Mouse (Mus musculus) myocyte (in vitro differentiated cells): Measurements from ENCODE around the gene 1700123O20Rik.

ENCODE experiments used
- E2F4 ChIP-seq: IDR thresholded peaks from one replicate; pipeline ENCODE4 v1.6.1; 2011; ENCODE audit warnings: mild to moderate bottlenecking, control low read depth, moderate library complexity; ENCODE audit not compliant: insufficient read depth
- MYOD1 ChIP-seq, 3 experiments: IDR thresholded peaks; one replicate each; pipeline ENCODE4 v1.6.1; 2011; ENCODE audit warnings: control low read depth in 2 of 3, low read depth in 2 of 3, mild to moderate bottlenecking in 2 of 3, moderate library complexity in 1 of 3; ENCODE audit not compliant: insufficient read length in 2 of 3, control insufficient read depth in 1 of 3
- POLR2A ChIP-seq: IDR thresholded peaks from one replicate; pipeline ENCODE4 v1.6.1; 2011; ENCODE audit warnings: low read depth, mild to moderate bottlenecking, control low read depth, moderate library complexity; ENCODE audit not compliant: insufficient read length
- TCF12 ChIP-seq: IDR thresholded peaks from one replicate; pipeline ENCODE4 v1.6.1; 2011; ENCODE audit warnings: mild to moderate bottlenecking, control low read depth; ENCODE audit not compliant: poor library complexity, insufficient read depth, severe bottlenecking
- TCF3 ChIP-seq: IDR thresholded peaks from one replicate; pipeline ENCODE4 v1.6.1; 2011; ENCODE audit warnings: low read depth, control low read depth; ENCODE audit not compliant: insufficient read length

DNA sequence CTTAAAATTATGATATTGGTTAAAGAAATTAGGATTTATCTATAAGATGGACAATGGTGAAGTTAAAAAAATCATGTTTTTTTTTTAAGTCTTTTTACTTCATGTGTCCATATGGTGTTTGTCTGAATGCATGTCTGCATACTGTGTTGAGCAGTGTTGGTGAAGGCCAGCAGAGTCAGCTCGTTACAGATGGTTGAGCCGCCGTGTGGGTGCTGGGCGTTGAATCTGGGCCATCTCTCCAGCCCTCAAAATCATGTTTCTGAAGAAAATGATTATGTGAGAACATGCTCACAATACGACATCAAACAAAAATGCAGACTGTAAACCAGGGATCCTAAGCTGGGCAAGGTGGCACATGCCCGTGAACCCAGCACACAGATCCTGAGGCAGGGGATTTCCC lies 44.3 kb downstream of the 1700123O20Rik start:
- TF ChIP-seq E2F4: no peak
- TF ChIP-seq TCF12: no peak
- TF ChIP-seq POLR2A: no peak
- no peak for TF ChIP-seq MYOD1 (IDR thresholded peaks at IDR 0.05; ENCODE audit: control insufficient read depth in 1 of 3, insufficient read length in 2 of 3, low read depth in 2 of 3)
- no peak for TF ChIP-seq TCF3
